Mouse (Mus musculus) midbrain, embryonic 11.5 days (tissue): ENCODE measurements around the gene Tbc1d22b. TPM values are rescaled to one million over a fixed set of nuclear protein-coding genes. Genes with fewer than 3 reads are reported as not detected.

Experiments
- ATAC-seq: fragments of 200-750 bp; cut with Nextera tagmentation; 2 replicates; pipeline ENCODE4 v1.8.0; 2017; ENCODE audit warnings: moderate TSS enrichment, moderate library complexity; ENCODE audit not compliant: low FRiP score
- DNase-seq: peaks from one replicate; pipeline ENCODE4 v3.0.0; 2015; ENCODE audit warnings: low spot score; ENCODE audit errors: missing footprints
- H3K27ac ChIP-seq: fragments of 300-500 bp; sonication (generic); 2 replicates; pipeline ENCODE4 v1.5.1; 2014; ENCODE audit warnings: low read depth, low read length
- H3K27me3 ChIP-seq: fragments of 300-500 bp; sonication (generic); 2 replicates; pipeline ENCODE4 v1.6.1; 2014; ENCODE audit warnings: mild to moderate bottlenecking, low read length, moderate library complexity, mixed read lengths; ENCODE audit not compliant: control insufficient read depth, insufficient read depth
- H3K36me3 ChIP-seq: fragments of 300-500 bp; sonication (generic); 2 replicates; pipeline ENCODE4 v1.6.1; 2014; ENCODE audit warnings: mild to moderate bottlenecking, low read length, moderate library complexity, mixed read lengths; ENCODE audit not compliant: control insufficient read depth, insufficient read depth
- H3K4me1 ChIP-seq: fragments of 300-500 bp; sonication (generic); 2 replicates; pipeline ENCODE4 v1.6.1; 2014; ENCODE audit warnings: low read length; ENCODE audit not compliant: control insufficient read depth, insufficient read depth
- H3K4me2 ChIP-seq: fragments of 300-500 bp; sonication (generic); 2 replicates; pipeline ENCODE4 v1.6.1; 2014; ENCODE audit warnings: mild to moderate bottlenecking, moderate library complexity
- H3K4me3 ChIP-seq: fragments of 300-500 bp; sonication (generic); 2 replicates; pipeline ENCODE4 v1.5.1; 2014; ENCODE audit warnings: low read depth, low read length
- H3K9ac ChIP-seq: fragments of 300-500 bp; sonication (generic); 2 replicates; pipeline ENCODE4 v1.6.1; 2014; ENCODE audit warnings: low read length
- H3K9me3 ChIP-seq: fragments of 300-500 bp; sonication (generic); 2 replicates; pipeline ENCODE4 v1.6.1; 2016; ENCODE audit warnings: low read length; ENCODE audit not compliant: control insufficient read depth
- WGBS: fragments of 180-500 bp; shearing (Covaris S2); extraction: QIAGEN DNeasy Blood & Tissue Kit; methylation state at CpG from one replicate; pipeline ENCODE4 v1.1.7; 2014; 5-methylcytosine and 5-hydroxymethylcytosine counted together
- polyA plus RNA-seq: library from polyadenylated mRNA; unstranded; fragments of >200 nt; fragmentation: Nextera tagmentation; extraction: Ambion mirVana; gene quantifications from 2 replicates; pipeline ENCODE4 v1.2.1, GENCODE M21; 2014

Tbc1d22b gene
- polyA plus RNA-seq, 1 experiment from 2014 or later: 16.8 TPM

GRCm38 (mm10) chr17:29552162-29552732 lies 2.7 kb downstream of the Tbc1d22b start, which contains the start of gene Tmem217:
Tmem217 (minus strand) TSS chr17:29552385.
- Histone ChIP-seq H3K9me3 (no peaks in the 10 kb centered on the region), H3K27me3 (no peaks in the 10 kb centered on the region), H3K9ac (no peak within 1 kb of the TSS), H3K4me1 (peaks cover 11% of the 10 kb centered on the region), H3K36me3 (no peaks in the 10 kb centered on the region), H3K4me2 (no peak within 1 kb of the TSS), H3K27ac (no peak within 1 kb of the TSS), H3K4me3 (no peak within 1 kb of the TSS)
- ATAC-seq (no peak), DNase-seq (peak; percentile 75)
- WGBS: 91% methylated on average over 5 of the region's 5 CpGs

- no peak overlapping the region for H3K4me3 ChIP-seq
- H3K27ac ChIP-seq: no peak overlapping the region
- H3K4me1 ChIP-seq: peaks cover 11% of the 10 kb centered on the region
- no peak overlapping the region for H3K4me2 ChIP-seq
- H3K9me3 ChIP-seq: no peaks in the 10 kb centered on the region
- no peaks in the 10 kb centered on the region for H3K36me3 ChIP-seq
- DNase-seq (no peak), ATAC-seq (no peak)
- no peak overlapping the region for H3K9ac ChIP-seq
- no peaks in the 10 kb centered on the region for H3K27me3 ChIP-seq
These were observed 4.6 kb downstream of the Tbc1d22b start for GRCm38 (mm10) chr17:29554176-29554575.

GRCm38 (mm10) chr17:29556456-29556855 lies 6.9 kb downstream of the Tbc1d22b start:
- ATAC-seq: no peak
- no peaks in the 10 kb centered on the region for H3K9me3 ChIP-seq
- no peaks in the 10 kb centered on the region; the same call in 1 of the 2 replicates for H3K36me3 ChIP-seq
- no peaks in the 10 kb centered on the region for H3K4me1 ChIP-seq
- H3K4me3 ChIP-seq: no peak overlapping the region
- no peak overlapping the region for H3K9ac ChIP-seq
- no peak overlapping the region for H3K4me2 ChIP-seq
- no peak for DNase-seq
- no peaks in the 10 kb centered on the region for H3K27me3 ChIP-seq
- no peak overlapping the region for H3K27ac ChIP-seq
- WGBS: 95% methylated on average over 10 of the region's 10 CpGs

- ATAC-seq (no peak), DNase-seq (no peak)
- H3K9ac ChIP-seq: no peak overlapping the region
- no peaks in the 10 kb centered on the region; the same call in 1 of the 2 replicates for H3K36me3 ChIP-seq
- H3K9me3 ChIP-seq: no peaks in the 10 kb centered on the region
- H3K4me2 ChIP-seq: no peak overlapping the region
- 94% methylated on average over 7 of the region's 7 CpGs for WGBS
- H3K27ac ChIP-seq: no peak overlapping the region
- H3K27me3 ChIP-seq: no peaks in the 10 kb centered on the region
- no peaks in the 10 kb centered on the region for H3K4me1 ChIP-seq
- no peak overlapping the region for H3K4me3 ChIP-seq
These were observed 7.3 kb downstream of the Tbc1d22b start for GRCm38 (mm10) chr17:29556893-29557292.

- Histone ChIP-seq H3K9ac (no peak overlapping the region), H3K4me2 (no peak overlapping the region), H3K4me1 (no peaks in the 10 kb centered on the region), H3K27ac (no peak overlapping the region), H3K27me3 (no peaks in the 10 kb centered on the region), H3K36me3 (no peaks in the 10 kb centered on the region; the same call in 1 of the 2 replicates), H3K4me3 (no peak overlapping the region), H3K9me3 (no peaks in the 10 kb centered on the region)
- no peak for DNase-seq
- ATAC-seq: no peak
- 90% methylated on average over 5 of the region's 5 CpGs for WGBS
These were observed 8.9 kb downstream of the Tbc1d22b start for GRCm38 (mm10) chr17:29558476-29558875.

- Histone ChIP-seq H3K27me3 (no peaks in the 10 kb centered on the region), H3K9me3 (no peaks in the 10 kb centered on the region), H3K9ac (no peak overlapping the region), H3K4me1 (no peaks in the 10 kb centered on the region), H3K4me2 (no peak overlapping the region), H3K4me3 (no peak overlapping the region), H3K27ac (no peak overlapping the region), H3K36me3 (peaks cover 2% of the 10 kb centered on the region; the same call in 1 of the 2 replicates)
- 99% methylated on average over 5 of the region's 5 CpGs for WGBS
- ATAC-seq (no peak), DNase-seq (no peak)
These were observed 15.9 kb downstream of the Tbc1d22b start for GRCm38 (mm10) chr17:29565521-29565920.

- Histone ChIP-seq H3K9me3 (no peaks in the 10 kb centered on the region), H3K27me3 (no peaks in the 10 kb centered on the region), H3K4me1 (no peaks in the 10 kb centered on the region), H3K27ac (no peak overlapping the region), H3K4me2 (no peak overlapping the region), H3K9ac (no peak overlapping the region), H3K4me3 (no peak overlapping the region), H3K36me3 (peaks cover 5% of the 10 kb centered on the region; the same call in 1 of the 2 replicates)
- ATAC-seq (no peak), DNase-seq (no peak)
- 94% methylated on average over 15 of the region's 15 CpGs for WGBS
These were observed 18.9 kb downstream of the Tbc1d22b start for GRCm38 (mm10) chr17:29568435-29568834.

- 84% methylated on average over 6 of the region's 6 CpGs for WGBS
- Histone ChIP-seq H3K9me3 (no peaks in the 10 kb centered on the region), H3K4me1 (no peaks in the 10 kb centered on the region), H3K36me3 (peaks cover 7% of the 10 kb centered on the region; the same call in 1 of the 2 replicates), H3K4me2 (no peak overlapping the region), H3K27ac (no peak overlapping the region), H3K4me3 (no peak overlapping the region), H3K27me3 (no peaks in the 10 kb centered on the region), H3K9ac (no peak overlapping the region)
- no peak for ATAC-seq
- DNase-seq: no peak
These were observed 20.2 kb downstream of the Tbc1d22b start for GRCm38 (mm10) chr17:29569831-29570230.

GRCm38 (mm10) chr17:29579579-29580126 lies 30.1 kb downstream of the Tbc1d22b start:
- no peak for ATAC-seq
- H3K36me3 ChIP-seq: peaks cover 5% of the 10 kb centered on the region; the same call in 1 of the 2 replicates

More at GRCm38 (mm10) chr17:29579579-29580126, 30.1 kb downstream of the Tbc1d22b start:
- Histone ChIP-seq H3K4me3 (no peak overlapping the region), H3K4me1 (no peaks in the 10 kb centered on the region), H3K9me3 (no peaks in the 10 kb centered on the region), H3K9ac (no peak overlapping the region), H3K4me2 (no peak overlapping the region), H3K27me3 (no peaks in the 10 kb centered on the region), H3K27ac (no peak overlapping the region)
- DNase-seq: peak; percentile 60
- WGBS: 77% methylated on average over 4 of the region's 4 CpGs
